Mouse (Mus musculus): ENCODE measurements around the gene Slc48a1. TPM values are rescaled to one million over a fixed set of nuclear protein-coding genes. Genes with fewer than 3 reads are reported as not detected.

Gene Slc48a1
- total and polyA plus RNA-seq, 3 experiments = 116 to 299 TPM; not detected in 1

- Histone ChIP-seq H3K27ac (ENCODE audit: control insufficient read depth, low read depth, low read length) (peak overlapping the region; percentile 72), H3K4me3 (ENCODE audit: control insufficient read depth in 1 of 2, insufficient read depth in 1 of 2, low read depth in 2 of 2, low read length in 2 of 2) (no peak overlapping the region; a peak in 1 of 4 replicates), H3K4me1 (ENCODE audit: control insufficient read depth in 1 of 2, insufficient read depth in 2 of 2, low read length in 2 of 2) (peaks cover 37 to 69% of the 10 kb centered on the region in 2 experiments), H3K9me3 (replicated peaks; ENCODE audit: insufficient read depth, low read length) (no peaks in the 10 kb centered on the region), H3K9ac (ENCODE audit: control insufficient read depth, low read depth, low read length, poor library complexity, severe bottlenecking) (peak overlapping the region; percentile 82; the same call in 1 of the 2 replicates), H3K27me3 (ENCODE audit: control insufficient read depth in 1 of 2, insufficient read depth in 2 of 2, low read length in 2 of 2) (no peaks in the 10 kb centered on the region), H3K36me3 (ENCODE audit: control insufficient read depth in 1 of 2, insufficient read depth in 2 of 2, low read length in 2 of 2) (peaks cover 34 to 58% of the 10 kb centered on the region in 2 experiments), H3K79me2 (ENCODE audit: control insufficient read depth, insufficient read depth, low read length, poor library complexity) (peaks cover 98% of the 10 kb centered on the region)
- DNase-seq (ENCODE audit: low read depth, low spot score) = peak; percentile 69
- TF ChIP-seq ELF1 (IDR thresholded peaks at IDR 0.05; ENCODE audit: low read depth, low read length) (0 out of 2 replicates have a peak, but pooled peaks have one; percentile 7), TCF12 (IDR thresholded peaks at IDR 0.05; ENCODE audit: low read depth, low read length) (no peak), ZMIZ1 (IDR thresholded peaks at IDR 0.05; ENCODE audit: low read depth, low read length) (0 out of 2 replicates have a peak, but pooled peaks have one; percentile 57), SMC3 (IDR thresholded peaks at IDR 0.05; ENCODE audit: low read depth, low read length) (no peak), GABPA (IDR thresholded peaks at IDR 0.05; ENCODE audit: low read depth, low read length) (no peak), MYC (IDR thresholded peaks at IDR 0.05; ENCODE audit: low read depth, low read length) (0 out of 2 replicates have a peak, but pooled peaks have one; percentile 19), MYB (IDR thresholded peaks at IDR 0.05; ENCODE audit: low read depth, low read length) (no peak), POLR2AphosphoS2 (IDR thresholded peaks at IDR 0.05; ENCODE audit: low read length) (0 out of 2 replicates have a peak, but pooled peaks have one; percentile 43), RCOR1 (IDR thresholded peaks at IDR 0.05; ENCODE audit: low read depth, low read length) (peak; percentile 60)
These were observed 54.6 kb downstream of the Slc48a1 start for GRCm38 (mm10) chr15:97832764-97833479.

GRCm38 (mm10) chr15:97836153-97836893 is 58.0 kb downstream of the Slc48a1 start:
- no peak for DNase-seq (ENCODE audit: low read depth, low spot score)
- H3K9me3 ChIP-seq (replicated peaks; ENCODE audit: insufficient read depth, low read length) = no peaks in the 10 kb centered on the region
- peaks cover 26 to 64% of the 10 kb centered on the region in 2 experiments for H3K36me3 ChIP-seq (ENCODE audit: control insufficient read depth in 1 of 2, insufficient read depth in 2 of 2, low read length in 2 of 2)
- H3K4me1 ChIP-seq (ENCODE audit: control insufficient read depth in 1 of 2, insufficient read depth in 2 of 2, low read length in 2 of 2) = peaks cover 46 to 77% of the 10 kb centered on the region in 2 experiments
- H3K9ac ChIP-seq (ENCODE audit: control insufficient read depth, low read depth, low read length, poor library complexity, severe bottlenecking) = no peak overlapping the region
- H3K79me2 ChIP-seq (ENCODE audit: control insufficient read depth, insufficient read depth, low read length, poor library complexity) = peaks cover 97% of the 10 kb centered on the region
- H3K27me3 ChIP-seq (ENCODE audit: control insufficient read depth in 1 of 2, insufficient read depth in 2 of 2, low read length in 2 of 2) = no peaks in the 10 kb centered on the region
- no peak overlapping the region for H3K4me3 ChIP-seq (ENCODE audit: control insufficient read depth in 1 of 2, insufficient read depth in 1 of 2, low read depth in 2 of 2, low read length in 2 of 2)
- TF ChIP-seq NELFE (IDR thresholded peaks at IDR 0.05; ENCODE audit: low read depth, low read length) = no peak
- TF ChIP-seq ZKSCAN1 (IDR thresholded peaks at IDR 0.05; ENCODE audit: low read depth, low read length) = no peak
- no peak for TF ChIP-seq EP300 (IDR thresholded peaks at IDR 0.05; ENCODE audit: low read depth in 1 of 2, low read length in 2 of 2)
- TF ChIP-seq MEF2A (IDR thresholded peaks at IDR 0.05; ENCODE audit: extremely low read depth, insufficient replicate concordance, low read depth, low read length, poor library complexity, severe bottlenecking) = no peak
- peak in 1 of 2 experiments; percentile 28; a peak in 1 of 4 replicates for TF ChIP-seq POLR2A (IDR thresholded peaks at IDR 0.05; ENCODE audit: control insufficient read depth in 1 of 2, insufficient read depth in 1 of 2, low read depth in 1 of 2, low read length in 2 of 2, poor library complexity in 1 of 2)
- TF ChIP-seq SIN3A (IDR thresholded peaks at IDR 0.05; ENCODE audit: low read length) = no peak
- no peak for TF ChIP-seq MXI1 (IDR thresholded peaks at IDR 0.05; ENCODE audit: low read depth, low read length)
- H3K27ac ChIP-seq (ENCODE audit: control insufficient read depth, low read depth, low read length) = no peak overlapping the region; the same call in 1 of the 2 replicates

All from MEL (cell line).